Mouse (Mus musculus) heart, embryonic 14.5 days (tissue): ENCODE measurements around the gene Tox3. TPM values are rescaled to one million over a fixed set of nuclear protein-coding genes. Genes with fewer than 3 reads are reported as not detected.

ENCODE experiments used
- ATAC-seq: fragments of 200-750 bp; cut with Nextera tagmentation; 2 replicates; pipeline ENCODE4 v1.8.0; 2017; ENCODE audit warnings: low read depth, moderate TSS enrichment; ENCODE audit not compliant: insufficient number of reproducible peaks, insufficient read depth, low FRiP score
- H3K27ac ChIP-seq, 2 experiments: fragments of 200-500 bp in 1 of 2; fragments of 300-500 bp in 1 of 2; sonication (generic) in 1 of 2; replicated peaks in 1 of 2; 2 replicates each; pipeline ENCODE4 v1.5.1; 2012 to 2014; ENCODE audit warnings: low read depth in 2 of 2, low read length in 2 of 2, control low read depth in 1 of 2, mild to moderate bottlenecking in 1 of 2, mixed read lengths in 1 of 2; ENCODE audit not compliant: control insufficient read depth in 1 of 2, insufficient read depth in 1 of 2
- H3K27me3 ChIP-seq: fragments of 300-500 bp; sonication (generic); 2 replicates; pipeline ENCODE4 v1.6.1; 2014; ENCODE audit warnings: mild to moderate bottlenecking, low read length, control low read depth; ENCODE audit not compliant: control insufficient read depth, insufficient read depth
- H3K36me3 ChIP-seq: fragments of 300-500 bp; sonication (generic); 2 replicates; pipeline ENCODE4 v1.6.1; 2014; ENCODE audit warnings: mild to moderate bottlenecking, control low read depth, low read length, mixed read lengths; ENCODE audit not compliant: control insufficient read depth, insufficient read depth
- H3K4me1 ChIP-seq, 2 experiments: fragments of 200-500 bp in 1 of 2; fragments of 300-500 bp in 1 of 2; sonication (generic) in 1 of 2; 2 replicates each; pipeline ENCODE4 v1.6.1; 2012 to 2014; ENCODE audit warnings: low read length in 2 of 2, control low read depth in 1 of 2, mixed read lengths in 1 of 2; ENCODE audit not compliant: control insufficient read depth in 2 of 2, insufficient read depth in 2 of 2
- H3K4me2 ChIP-seq: fragments of 300-500 bp; sonication (generic); 2 replicates; pipeline ENCODE4 v1.6.1; 2014; ENCODE audit warnings: mild to moderate bottlenecking, low read length
- H3K4me3 ChIP-seq, 2 experiments: fragments of 200-500 bp in 1 of 2; fragments of 300-500 bp in 1 of 2; sonication (generic) in 1 of 2; 2 replicates each; pipeline ENCODE4 v1.5.1; 2012 to 2014; ENCODE audit warnings: low read length in 2 of 2, mild to moderate bottlenecking in 2 of 2, control low read depth in 1 of 2, low read depth in 1 of 2, moderate library complexity in 1 of 2; ENCODE audit not compliant: control insufficient read depth in 1 of 2, insufficient read depth in 1 of 2
- H3K9ac ChIP-seq: fragments of 300-500 bp; sonication (generic); 2 replicates; pipeline ENCODE4 v1.6.1; 2014; ENCODE audit warnings: mild to moderate bottlenecking, low read length
- H3K9me3 ChIP-seq: fragments of 300-500 bp; sonication (generic); 2 replicates; pipeline ENCODE4 v1.6.1; 2016; ENCODE audit warnings: low read length, control low read depth; ENCODE audit not compliant: control insufficient read depth
- WGBS: fragments of 180-500 bp; shearing (Covaris S2); extraction: QIAGEN DNeasy Blood & Tissue Kit; methylation state at CpG from one replicate; pipeline ENCODE4 v1.1.7; 2014; 5-methylcytosine and 5-hydroxymethylcytosine counted together
- polyA plus RNA-seq: library from polyadenylated mRNA; unstranded; fragments of >200 nt; fragmentation: Nextera tagmentation; extraction: Ambion mirVana; gene quantifications from 2 replicates; pipeline ENCODE4 v1.2.1, GENCODE M21; 2014

Gene Tox3
- polyA plus RNA-seq, 1 experiment from 2014 or later, result 29.0 TPM

DNA sequence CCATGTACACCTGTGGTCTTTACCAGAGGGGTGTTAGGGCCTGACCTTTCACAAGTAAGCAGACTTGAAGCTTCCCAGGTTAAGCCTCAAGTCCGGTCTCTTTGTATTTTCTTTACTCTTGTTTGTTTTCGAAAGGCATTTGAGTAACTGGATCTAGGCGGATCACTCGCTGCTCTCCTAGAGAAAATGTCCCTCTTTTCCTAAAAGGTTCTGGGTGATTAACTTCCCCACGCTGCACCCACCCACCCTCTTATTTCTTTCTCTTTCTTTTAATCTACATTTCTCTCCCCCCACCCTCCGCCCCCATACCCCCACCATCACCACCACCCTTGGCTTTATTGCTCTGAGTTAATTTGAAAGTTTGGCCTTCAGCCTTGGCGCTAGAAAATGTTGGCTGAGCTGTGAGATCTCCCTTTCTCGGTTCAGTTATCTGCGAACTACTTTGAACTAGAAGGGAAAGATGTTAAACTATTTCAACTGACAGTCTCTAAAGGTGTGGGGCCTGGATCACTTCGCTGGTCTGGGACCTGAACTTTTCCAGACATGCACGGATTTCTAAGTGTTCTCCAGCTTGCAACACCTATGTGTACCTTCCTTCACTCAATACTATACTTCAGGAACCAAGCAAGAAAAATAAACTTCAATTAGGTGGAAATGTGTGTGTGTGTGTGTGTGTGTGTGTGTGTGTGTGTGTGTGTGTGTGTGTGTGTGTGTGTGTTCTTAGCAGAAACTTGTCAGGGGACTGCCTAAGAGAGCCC, 962 bp upstream of the Tox3 start:
- peak overlapping the region; percentile 98 for H3K9ac ChIP-seq
- no peaks in the 10 kb centered on the region for H3K27me3 ChIP-seq
- ATAC-seq, result no peak
- peak overlapping the region; percentile 62 for H3K4me2 ChIP-seq
- peak overlapping the region; percentile 92 to 95; a peak in 3 of 4 replicates for H3K4me3 ChIP-seq
- peak overlapping the region; percentile 61 to 95 for H3K27ac ChIP-seq
- H3K4me1 ChIP-seq, result peaks cover 10 to 16% of the 10 kb centered on the region in 2 experiments
- H3K9me3 ChIP-seq, result no peaks in the 10 kb centered on the region
- no peaks in the 10 kb centered on the region for H3K36me3 ChIP-seq
- WGBS, result 38% methylated on average over 11 of the region's 11 CpGs

DNA sequence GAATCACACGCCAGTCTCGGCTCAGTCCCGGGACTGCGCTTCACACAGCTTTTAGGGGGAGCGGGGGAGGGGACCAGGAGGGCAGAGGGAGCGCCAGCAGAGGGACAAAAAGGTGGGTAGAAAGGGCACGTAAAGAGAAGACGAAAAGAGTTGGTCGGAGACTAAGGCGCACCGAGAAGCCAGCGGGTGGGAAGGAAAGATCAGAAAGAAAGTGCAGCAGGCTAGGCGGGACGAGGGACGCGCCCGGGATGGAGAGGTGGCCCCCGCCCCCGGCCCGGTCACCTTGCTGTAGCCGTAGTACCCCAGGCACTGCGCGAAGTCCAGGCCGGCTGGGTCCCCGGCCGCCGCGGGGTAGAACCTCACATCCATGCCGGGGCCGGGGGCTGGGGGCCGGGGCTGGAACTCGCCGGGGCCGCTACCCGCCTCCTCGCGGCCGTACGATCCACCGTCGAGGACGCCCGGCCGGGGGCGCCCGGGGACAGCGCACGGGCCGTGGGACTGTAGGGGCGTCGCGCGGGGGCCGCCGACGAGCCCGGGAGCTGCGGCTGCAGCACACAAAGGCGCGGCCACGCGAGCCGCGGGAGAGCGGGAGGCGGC, 464 bp downstream of the Tox3 start:
- peak overlapping the region; percentile 92 to 95 for H3K4me3 ChIP-seq
- peak overlapping the region; percentile 92 to 95 for H3K27ac ChIP-seq
- H3K4me2 ChIP-seq, result peak overlapping the region; percentile 62
- no peaks in the 10 kb centered on the region for H3K9me3 ChIP-seq
- under 1% methylated on average over 53 of the region's 66 CpGs for WGBS
- ATAC-seq, result peak; percentile 51; the same call in 1 of the 2 replicates
- peak overlapping the region; percentile 98 for H3K9ac ChIP-seq
- H3K36me3 ChIP-seq, result no peaks in the 10 kb centered on the region
- H3K4me1 ChIP-seq, result peaks cover 10 to 16% of the 10 kb centered on the region in 2 experiments
- H3K27me3 ChIP-seq, result no peaks in the 10 kb centered on the region

DNA sequence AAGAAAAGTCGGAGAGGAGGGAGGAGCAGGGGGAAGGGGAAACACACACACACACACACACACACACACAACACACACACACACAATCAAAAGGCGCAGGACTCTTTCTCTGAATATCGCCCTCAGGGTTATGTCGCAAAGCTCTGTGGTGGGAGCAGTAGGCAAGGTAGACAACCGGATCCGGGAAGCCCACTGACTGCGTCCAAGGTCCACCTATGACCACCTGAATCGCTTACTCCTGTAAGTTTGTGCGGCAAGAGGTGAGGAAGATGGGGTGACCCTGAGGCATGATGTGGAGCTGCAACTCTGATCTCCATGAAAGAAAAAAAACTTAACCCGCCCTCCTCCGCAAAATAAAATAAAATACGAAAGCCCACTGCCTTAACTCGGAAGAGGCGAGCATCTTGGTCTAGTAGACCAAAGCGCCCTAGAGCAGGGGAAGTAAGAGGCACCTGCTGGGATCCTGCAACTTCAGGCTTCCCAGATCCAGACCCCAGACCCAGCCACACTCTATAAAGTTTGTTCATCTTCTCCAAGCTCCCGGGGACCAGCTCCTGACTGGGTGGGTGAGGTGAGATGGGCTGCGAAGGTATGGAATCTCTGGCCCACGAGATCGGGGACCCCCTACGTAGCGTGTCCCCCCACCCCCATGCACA, 1.1 kb downstream of the Tox3 start:
- Histone ChIP-seq H3K4me2 (peak overlapping the region; percentile 62), H3K27ac (peak overlapping the region; percentile 92 to 95), H3K4me1 (peaks cover 10 to 16% of the 10 kb centered on the region in 2 experiments), H3K9me3 (no peaks in the 10 kb centered on the region), H3K36me3 (no peaks in the 10 kb centered on the region), H3K27me3 (no peaks in the 10 kb centered on the region), H3K4me3 (peak overlapping the region; percentile 92 to 95), H3K9ac (peak overlapping the region; percentile 98)
- 2% methylated on average over 21 of the region's 21 CpGs for WGBS
- ATAC-seq, result no peak; the same call in 1 of the 2 replicates

DNA sequence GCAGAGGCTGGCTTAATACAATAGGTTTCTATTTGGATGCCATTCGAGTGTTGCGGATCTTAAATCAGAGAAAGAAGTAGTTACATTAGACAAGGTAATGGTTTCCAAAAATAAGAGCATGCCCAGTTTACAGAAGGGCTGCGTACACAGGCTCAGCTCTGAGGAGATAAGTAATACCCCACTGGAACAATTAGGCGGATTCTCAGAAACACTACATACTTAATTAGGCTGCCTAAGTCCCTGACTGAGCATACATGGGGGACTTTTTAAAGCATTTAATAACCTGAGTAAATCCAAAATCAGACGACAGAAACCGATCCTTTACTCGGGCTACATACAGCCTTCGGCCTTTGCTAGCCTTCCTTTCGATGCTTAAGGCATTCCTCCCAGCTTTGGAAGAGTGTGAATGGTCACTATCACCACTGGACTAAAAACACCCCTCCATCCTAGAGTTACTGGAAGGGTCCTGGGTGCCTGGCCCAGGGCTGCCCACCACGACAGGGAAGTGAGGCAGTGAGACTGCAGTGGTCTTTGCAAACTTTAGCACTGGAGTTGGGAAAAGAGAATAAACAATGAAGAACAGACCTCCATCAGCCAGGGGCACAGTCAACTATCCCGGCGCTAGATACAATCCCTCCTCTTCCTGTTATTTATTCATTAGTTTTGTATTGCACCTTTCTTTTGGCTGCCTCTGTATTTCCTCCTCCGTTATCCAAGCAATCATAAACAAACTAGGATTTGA, 1.8 kb downstream of the Tox3 start:
- Histone ChIP-seq H3K4me3 (peak overlapping the region; percentile 92 to 95), H3K27ac (peak overlapping the region; percentile 44 to 95), H3K36me3 (no peaks in the 10 kb centered on the region), H3K4me1 (peaks cover 10 to 16% of the 10 kb centered on the region in 2 experiments), H3K9me3 (no peaks in the 10 kb centered on the region), H3K9ac (peak overlapping the region; percentile 98), H3K4me2 (peak overlapping the region; percentile 62), H3K27me3 (no peaks in the 10 kb centered on the region)
- ATAC-seq, result no peak
- whole genome bisulfite sequencing, result 34% methylated on average over 13 of the region's 13 CpGs

DNA sequence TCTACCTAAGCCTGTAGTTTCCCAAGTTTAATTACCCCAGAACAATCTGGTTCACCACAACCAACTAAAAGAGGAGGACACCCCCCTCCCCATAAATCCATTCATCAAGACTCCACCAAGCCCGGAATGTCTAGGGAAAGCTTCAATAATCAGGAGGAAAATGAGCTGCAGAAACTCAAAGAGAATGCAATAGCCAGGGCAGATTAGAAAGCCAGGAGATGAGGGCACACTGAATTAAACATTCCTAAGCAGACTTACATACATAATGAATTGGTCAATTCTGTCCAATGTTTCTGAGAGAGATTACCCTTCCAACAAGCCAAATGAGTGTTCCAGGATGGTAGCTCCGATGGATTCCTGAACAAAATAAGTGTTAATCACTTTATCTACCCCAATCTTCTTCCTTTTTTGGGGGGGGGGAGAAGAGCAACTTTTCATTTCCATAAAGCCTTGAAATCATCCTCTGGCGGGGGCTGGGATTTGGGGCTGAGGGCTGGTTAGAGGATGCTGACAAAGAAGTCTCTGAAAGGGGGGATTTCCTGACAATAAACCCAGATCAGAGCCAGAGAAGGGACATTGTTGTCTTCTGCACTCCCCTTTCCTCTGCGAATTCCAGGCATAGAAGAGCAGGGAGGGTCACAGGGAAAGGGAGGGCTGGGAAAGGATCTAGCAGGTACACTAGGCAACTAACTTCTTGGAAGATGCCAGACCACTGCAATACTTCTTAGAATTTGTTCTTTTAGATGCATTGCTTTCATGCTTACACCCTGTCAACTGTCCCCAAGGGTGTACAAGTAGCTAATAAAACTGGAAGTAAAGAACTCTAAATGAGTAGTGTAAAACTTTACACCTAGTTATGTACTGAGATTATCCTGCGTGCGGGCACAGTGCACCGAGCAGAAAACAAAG, 17.5 kb downstream of the Tox3 start:
- no peak for ATAC-seq
- peaks cover 0 to 17% of the 10 kb centered on the region in 2 experiments; a peak in 2 of 4 replicates for H3K4me1 ChIP-seq
- no peak overlapping the region for H3K4me3 ChIP-seq
- H3K9ac ChIP-seq, result no peak overlapping the region
- WGBS, result 79% methylated on average over 7 of the region's 7 CpGs
- no peak overlapping the region for H3K4me2 ChIP-seq
- no peaks in the 10 kb centered on the region for H3K9me3 ChIP-seq
- H3K36me3 ChIP-seq, result peaks cover 19% of the 10 kb centered on the region
- H3K27ac ChIP-seq, result no peak overlapping the region
- H3K27me3 ChIP-seq, result no peaks in the 10 kb centered on the region

DNA sequence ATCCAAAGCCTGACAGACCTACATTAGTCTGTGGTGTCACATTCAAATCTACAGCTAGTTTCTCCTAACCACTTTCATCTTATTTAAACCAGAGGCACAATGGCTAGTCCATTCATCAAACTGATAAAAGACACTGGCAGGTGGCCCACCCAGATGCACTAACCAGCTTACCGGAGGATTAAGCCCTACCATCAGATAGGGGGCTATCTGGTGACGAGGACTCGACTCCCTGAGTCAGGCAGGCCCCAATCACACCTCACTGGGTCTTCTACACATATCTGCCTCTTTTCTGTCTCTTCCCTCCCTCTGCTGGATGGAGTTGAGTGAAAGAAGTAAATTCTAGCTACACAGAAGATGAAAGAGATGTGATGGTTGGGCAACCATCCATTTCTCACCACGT, 24.3 kb downstream of the Tox3 start:
- WGBS, result 19% methylated on average over 4 of the region's 4 CpGs
- H3K4me3 ChIP-seq, result no peak overlapping the region
- H3K4me1 ChIP-seq, result peaks cover 5 to 29% of the 10 kb centered on the region in 2 experiments
- ATAC-seq, result no peak
- no peak overlapping the region for H3K9ac ChIP-seq
- H3K4me2 ChIP-seq, result no peak overlapping the region
- H3K9me3 ChIP-seq, result no peaks in the 10 kb centered on the region
- no peak overlapping the region for H3K27ac ChIP-seq
- H3K27me3 ChIP-seq, result no peaks in the 10 kb centered on the region
- peaks cover 5% of the 10 kb centered on the region; the same call in 1 of the 2 replicates for H3K36me3 ChIP-seq
